Mouse (Mus musculus) liver, embryonic 15.5 days (tissue): ENCODE measurements around the gene Mapk1. TPM values are rescaled to one million over a fixed set of nuclear protein-coding genes. Genes with fewer than 3 reads are reported as not detected.

ENCODE experiments used
- ATAC-seq: fragments of 200-750 bp; cut with Nextera tagmentation; 2 replicates; pipeline ENCODE4 v1.8.0; 2017; ENCODE audit warnings: moderate number of reproducible peaks, mild to moderate bottlenecking, moderate library complexity; ENCODE audit not compliant: insufficient read depth
- H3K27ac ChIP-seq: fragments of 300-500 bp; sonication (generic); replicated peaks from 2 replicates; pipeline ENCODE4 v1.5.1; 2015; ENCODE audit warnings: mild to moderate bottlenecking, inconsistent platforms
- H3K27me3 ChIP-seq: fragments of 300-500 bp; sonication (generic); 2 replicates; pipeline ENCODE4 v1.6.1; 2015; ENCODE audit warnings: mild to moderate bottlenecking, inconsistent platforms
- H3K36me3 ChIP-seq: fragments of 300-500 bp; sonication (generic); replicated peaks from 2 replicates; pipeline ENCODE4 v1.6.1; 2015; ENCODE audit warnings: moderate library complexity, mild to moderate bottlenecking, inconsistent platforms
- H3K4me1 ChIP-seq: fragments of 300-500 bp; sonication (generic); replicated peaks from 2 replicates; pipeline ENCODE4 v1.6.1; 2015; ENCODE audit warnings: inconsistent platforms
- H3K4me2 ChIP-seq: fragments of 300-500 bp; sonication (generic); 2 replicates; pipeline ENCODE4 v1.6.1; 2015; ENCODE audit warnings: moderate library complexity, mild to moderate bottlenecking, inconsistent platforms
- H3K4me3 ChIP-seq: fragments of 300-500 bp; sonication (generic); replicated peaks from 2 replicates; pipeline ENCODE4 v1.5.1; 2015; ENCODE audit warnings: mild to moderate bottlenecking, inconsistent platforms
- H3K9ac ChIP-seq: fragments of 300-500 bp; sonication (generic); 2 replicates; pipeline ENCODE4 v1.6.1; 2015; ENCODE audit warnings: moderate library complexity, mild to moderate bottlenecking, inconsistent platforms
- H3K9me3 ChIP-seq: fragments of 300-500 bp; sonication (generic); replicated peaks from 2 replicates; pipeline ENCODE4 v1.6.1; 2016; ENCODE audit warnings: inconsistent platforms
- WGBS: fragments of 180-500 bp; shearing (Covaris S2); methylation state at CpG from one replicate; pipeline ENCODE4 v1.1.7; 2015; ENCODE audit warnings: mixed read lengths; ENCODE audit not compliant: insufficient replicate concordance; 5-methylcytosine and 5-hydroxymethylcytosine counted together
- polyA plus RNA-seq: library from polyadenylated mRNA; unstranded; fragments of >200 nt; fragmentation: Nextera tagmentation; extraction: Ambion mirVana; gene quantifications from 2 replicates; pipeline ENCODE4 v1.2.1, GENCODE M21; 2015

Gene Mapk1
- polyA plus RNA-seq, 1 experiment from 2014 or later, result 80.3 TPM

DNA sequence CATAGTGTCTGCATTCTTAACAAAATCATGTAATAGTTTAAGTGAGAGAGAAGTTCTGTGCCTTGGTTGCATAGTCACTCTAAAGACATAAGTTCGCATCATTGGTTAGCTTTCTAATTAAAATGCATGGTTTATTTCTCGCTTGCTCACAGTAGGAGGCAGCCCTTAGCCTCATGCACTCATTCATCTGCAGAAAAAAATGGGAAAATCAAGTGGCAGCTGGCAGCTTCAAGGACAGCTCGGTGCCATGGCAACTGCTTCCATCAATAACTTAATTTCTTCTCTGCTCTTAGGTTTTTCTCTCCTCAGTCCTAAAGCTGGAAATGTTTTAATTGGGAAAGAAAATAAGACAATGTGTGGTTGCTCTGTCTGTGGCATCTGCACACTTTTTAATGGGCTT is 72.4 kb downstream of the Mapk1 start:
- Histone ChIP-seq H3K36me3 (no peaks in the 10 kb centered on the region), H3K4me3 (no peak overlapping the region), H3K9ac (no peak overlapping the region), H3K27me3 (no peaks in the 10 kb centered on the region), H3K9me3 (no peaks in the 10 kb centered on the region), H3K4me1 (no peaks in the 10 kb centered on the region), H3K4me2 (no peak overlapping the region), H3K27ac (no peak overlapping the region)
- no peak for ATAC-seq
- 61% methylated on average over 3 of the region's 3 CpGs for WGBS

DNA sequence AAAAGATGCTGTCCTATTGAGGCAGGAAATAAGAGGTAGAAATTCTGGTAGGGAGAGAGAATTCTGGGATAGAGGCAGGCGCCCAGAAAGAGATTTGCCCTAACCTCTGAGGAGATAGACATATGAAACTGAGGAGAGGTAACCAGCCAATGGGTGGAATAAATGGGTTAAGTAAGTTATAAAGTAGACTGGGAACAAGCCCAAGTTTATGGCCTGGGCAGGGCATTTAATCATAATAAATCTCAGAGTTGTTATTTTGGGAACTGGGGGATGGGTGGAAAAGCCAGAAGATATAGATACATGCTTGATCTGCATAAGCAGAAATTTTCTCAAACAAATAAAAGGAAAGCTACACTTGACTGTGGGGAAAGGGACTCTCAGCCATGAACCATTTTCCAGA is 79.2 kb downstream of the Mapk1 start:
- Histone ChIP-seq H3K4me1 (no peaks in the 10 kb centered on the region), H3K4me3 (no peak overlapping the region), H3K27ac (no peak overlapping the region), H3K27me3 (peaks cover 13% of the 10 kb centered on the region; the same call in 1 of the 2 replicates), H3K4me2 (no peak overlapping the region), H3K9me3 (no peaks in the 10 kb centered on the region), H3K36me3 (no peaks in the 10 kb centered on the region), H3K9ac (no peak overlapping the region)
- 43% methylated on average over 1 of the region's 1 CpGs for WGBS
- ATAC-seq, result no peak

DNA sequence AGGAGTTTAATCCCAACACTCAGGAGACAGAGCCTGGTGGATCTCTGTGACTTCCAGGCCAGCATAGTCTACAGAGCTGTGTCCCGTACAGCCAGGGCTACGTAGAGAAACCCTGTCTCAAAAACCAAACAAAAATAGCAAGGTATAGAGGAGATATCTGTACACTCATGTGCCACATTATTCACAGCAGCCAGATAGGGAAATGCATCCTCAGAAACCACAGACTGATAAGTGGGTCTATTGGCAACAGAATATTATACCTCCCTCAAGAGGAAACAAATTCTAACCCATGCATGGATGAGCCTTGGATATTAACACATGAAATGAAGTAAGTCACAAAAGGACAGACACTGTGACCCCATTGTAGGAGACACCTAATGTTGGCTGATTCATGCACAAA is 84.4 kb downstream of the Mapk1 start:
- ATAC-seq, result no peak
- H3K4me1 ChIP-seq, result peaks cover 16% of the 10 kb centered on the region
- H3K27ac ChIP-seq, result no peak overlapping the region
- WGBS, result 10% methylated on average over 2 of the region's 2 CpGs
- H3K4me3 ChIP-seq, result no peak overlapping the region
- H3K36me3 ChIP-seq, result no peaks in the 10 kb centered on the region
- peaks cover 44% of the 10 kb centered on the region for H3K27me3 ChIP-seq
- H3K4me2 ChIP-seq, result no peak overlapping the region
- H3K9ac ChIP-seq, result no peak overlapping the region
- H3K9me3 ChIP-seq, result no peaks in the 10 kb centered on the region

DNA sequence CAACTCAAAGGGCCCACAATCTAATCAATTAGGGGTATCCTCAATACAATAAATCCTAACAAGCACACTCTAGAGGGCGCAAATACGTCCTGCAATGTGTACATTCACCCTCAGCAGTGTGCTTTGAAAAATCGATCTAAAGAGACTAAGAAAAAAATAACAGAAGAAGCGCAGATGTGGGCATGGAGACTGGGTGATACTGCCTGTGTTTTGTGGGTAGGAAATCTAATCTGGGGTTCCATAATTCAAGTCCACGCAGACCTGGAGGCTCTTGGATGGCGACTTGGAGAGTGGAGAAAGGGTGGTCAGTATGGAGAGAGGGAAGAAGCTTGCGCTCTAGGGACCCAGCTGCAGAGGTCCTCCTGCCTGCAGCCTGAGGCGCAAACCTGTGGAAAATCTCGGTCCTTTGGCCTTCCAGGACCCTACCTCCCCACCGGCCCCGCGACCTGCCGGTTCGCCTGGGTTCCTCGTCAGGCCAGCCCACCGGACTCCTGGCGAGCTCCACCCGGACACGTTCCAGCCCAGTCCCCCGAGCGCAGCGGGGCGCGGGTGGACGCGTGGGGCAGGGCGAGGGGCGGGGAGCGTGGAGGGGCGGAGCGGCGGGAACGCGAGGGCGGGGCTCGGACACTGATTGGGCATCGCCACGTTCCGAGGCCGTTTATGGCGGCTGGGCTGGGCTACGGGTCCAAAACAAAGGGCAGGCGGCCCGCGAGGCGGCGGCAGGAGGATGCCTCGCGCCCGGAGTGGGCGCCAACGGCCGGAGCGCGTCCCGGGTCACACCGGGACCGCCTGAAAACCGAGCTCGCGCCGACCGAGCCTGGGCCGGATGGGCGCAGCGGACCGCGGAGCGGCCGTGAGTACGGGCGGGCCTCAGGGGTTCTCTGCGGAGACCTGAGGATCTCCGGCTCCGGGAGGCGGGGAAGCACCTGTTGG is 86.6 kb downstream of the Mapk1 start, which contains the start of gene Ypel1:
Gene Ypel1, plus strand, starts transcription at position 186 of the 933 bp plus-strand sequence.
- H3K27ac ChIP-seq, result no peak within 1 kb of the TSS
- ATAC-seq, result peak; percentile 86
- peaks cover 32% of the 10 kb centered on the region for H3K27me3 ChIP-seq
- H3K4me1 ChIP-seq, result peaks cover 16% of the 10 kb centered on the region
- H3K4me2 ChIP-seq, result peak within 1 kb of the TSS; percentile 95
- H3K36me3 ChIP-seq, result no peaks in the 10 kb centered on the region
- H3K9me3 ChIP-seq, result no peaks in the 10 kb centered on the region
- WGBS, result under 1% methylated on average over 76 of the region's 76 CpGs
- peak within 1 kb of the TSS; percentile 68 for H3K4me3 ChIP-seq
- H3K9ac ChIP-seq, result peak within 1 kb of the TSS; percentile 47; the same call in 1 of the 2 replicates

DNA sequence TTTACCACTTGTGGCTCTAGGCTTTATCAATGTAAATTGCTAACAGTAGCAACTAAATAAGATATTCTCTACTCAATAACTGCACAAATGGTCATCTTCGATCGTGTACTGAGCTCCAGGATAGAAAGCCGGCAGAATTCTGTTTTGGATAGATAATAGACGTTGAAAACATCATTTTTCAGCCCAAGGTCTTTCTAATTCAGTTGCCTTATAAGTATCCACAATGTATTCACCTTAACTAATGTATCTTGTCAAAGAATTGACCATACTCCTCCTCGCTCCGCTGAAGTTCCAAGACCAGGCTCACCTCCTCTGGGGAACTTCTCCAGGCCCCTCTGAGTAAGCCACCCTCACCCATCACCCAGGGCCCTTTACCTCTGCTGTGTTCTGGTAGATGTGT is 87.5 kb downstream of the Mapk1 start:
- Histone ChIP-seq H3K27me3 (peaks cover 32% of the 10 kb centered on the region), H3K36me3 (no peaks in the 10 kb centered on the region), H3K27ac (no peak overlapping the region), H3K4me2 (peak overlapping the region; percentile 95), H3K9me3 (no peaks in the 10 kb centered on the region), H3K4me1 (peaks cover 16% of the 10 kb centered on the region), H3K4me3 (peak overlapping the region; percentile 68), H3K9ac (no peak overlapping the region)
- WGBS, result 43% methylated on average over 6 of the region's 6 CpGs
- no peak for ATAC-seq

DNA sequence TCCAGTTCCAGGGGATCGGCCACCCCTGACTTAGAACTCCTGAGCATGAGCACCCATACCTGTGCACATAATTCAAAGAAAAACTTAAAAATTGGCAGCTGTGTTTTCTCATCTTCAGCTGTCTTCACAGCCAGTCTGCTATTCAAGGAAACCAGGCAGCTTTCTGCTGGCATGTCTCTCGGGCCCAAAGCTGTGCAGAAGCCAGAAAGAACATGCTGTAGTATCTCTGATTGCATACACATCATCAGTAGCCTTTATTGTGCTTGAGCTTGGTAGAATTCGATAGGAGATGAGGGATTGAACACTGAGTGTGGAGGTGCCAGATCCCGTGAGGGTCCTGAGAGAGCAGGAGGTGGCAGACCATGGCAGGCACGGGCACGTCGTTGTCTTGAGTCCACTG is 89.8 kb downstream of the Mapk1 start:
- Histone ChIP-seq H3K27ac (no peak overlapping the region), H3K4me3 (no peak overlapping the region), H3K9ac (no peak overlapping the region), H3K27me3 (peaks cover 32% of the 10 kb centered on the region), H3K4me1 (peaks cover 20% of the 10 kb centered on the region), H3K36me3 (no peaks in the 10 kb centered on the region), H3K4me2 (no peak overlapping the region), H3K9me3 (no peaks in the 10 kb centered on the region)
- ATAC-seq, result no peak
- 69% methylated on average over 7 of the region's 7 CpGs for WGBS

DNA sequence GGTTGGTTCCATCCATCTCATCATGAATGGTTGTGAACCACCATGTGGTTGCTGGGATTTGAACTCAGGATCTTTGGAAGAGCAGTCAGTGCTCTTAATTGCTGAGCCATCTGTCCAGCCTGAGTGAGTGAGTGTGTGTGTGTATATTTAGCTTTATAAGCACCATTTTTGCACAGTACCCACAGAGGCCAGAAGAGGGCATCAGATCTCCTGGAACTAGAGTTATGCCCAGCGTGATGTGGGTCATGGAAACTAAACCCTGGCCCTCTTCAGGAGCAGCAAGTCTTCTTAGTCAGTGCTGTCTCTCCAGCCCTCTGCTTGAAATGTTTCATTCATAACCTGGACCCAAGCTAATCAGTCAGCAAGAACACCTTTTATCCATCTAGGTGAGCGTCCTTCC is 93.1 kb downstream of the Mapk1 start:
- no peak overlapping the region for H3K4me3 ChIP-seq
- no peaks in the 10 kb centered on the region for H3K9me3 ChIP-seq
- peaks cover under 1% of the 10 kb centered on the region for H3K27me3 ChIP-seq
- H3K27ac ChIP-seq, result no peak overlapping the region
- H3K4me2 ChIP-seq, result no peak overlapping the region
- no peaks in the 10 kb centered on the region for H3K36me3 ChIP-seq
- 85% methylated on average over 2 of the region's 2 CpGs for WGBS
- ATAC-seq, result no peak
- H3K9ac ChIP-seq, result no peak overlapping the region
- H3K4me1 ChIP-seq, result peaks cover 4% of the 10 kb centered on the region

DNA sequence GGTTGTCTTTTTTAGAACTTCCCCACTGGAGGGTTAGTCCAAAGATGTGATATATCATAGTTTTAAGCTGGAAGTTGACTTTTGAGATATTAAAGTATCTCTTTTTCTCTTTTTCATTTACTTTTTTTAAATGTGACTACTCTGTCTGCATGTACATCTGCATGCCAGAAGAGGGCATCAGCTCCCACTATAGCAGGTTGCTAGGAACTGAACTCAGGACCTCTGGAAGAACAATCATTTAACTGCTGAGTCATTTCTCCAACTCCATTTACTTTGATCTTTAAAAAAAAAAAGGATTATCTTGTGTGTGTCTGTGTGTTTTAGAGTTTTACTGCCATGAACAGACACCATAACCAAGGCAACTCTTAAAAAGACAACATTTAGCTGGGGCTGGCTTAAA is 93.7 kb downstream of the Mapk1 start:
- Histone ChIP-seq H3K36me3 (no peaks in the 10 kb centered on the region), H3K27ac (no peak overlapping the region)
- ATAC-seq, result no peak

DNA sequence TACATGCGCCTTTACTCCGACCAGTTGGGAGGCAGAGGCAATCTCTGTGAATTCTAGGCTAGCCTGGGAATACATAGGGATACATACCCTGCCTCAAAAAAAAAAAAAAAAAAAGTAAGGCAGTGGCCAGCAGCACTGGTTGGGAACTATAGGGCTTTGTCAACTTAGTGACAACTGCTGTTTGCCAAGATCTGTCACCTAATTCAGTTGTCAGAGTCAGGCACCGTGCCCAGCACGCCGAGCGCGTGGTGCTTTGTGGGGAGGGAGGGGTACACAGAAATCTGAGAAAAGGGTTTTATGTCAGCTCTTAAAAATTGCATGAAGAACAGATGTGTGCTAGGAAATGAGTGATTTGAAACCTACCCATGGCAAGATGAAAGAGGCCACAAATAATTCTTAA is 94.9 kb downstream of the Mapk1 start:
- Histone ChIP-seq H3K9ac (no peak overlapping the region), H3K4me2 (no peak overlapping the region), H3K4me1 (peaks cover 4% of the 10 kb centered on the region), H3K27me3 (no peaks in the 10 kb centered on the region), H3K36me3 (peaks cover 7% of the 10 kb centered on the region; the same call in 1 of the 2 replicates), H3K4me3 (no peak overlapping the region), H3K9me3 (no peaks in the 10 kb centered on the region), H3K27ac (no peak overlapping the region)
- no peak for ATAC-seq
- 80% methylated on average over 7 of the region's 7 CpGs for WGBS

More for the DNA sequence above, 93.7 kb downstream of the Mapk1 start:
- no peaks in the 10 kb centered on the region for H3K9me3 ChIP-seq
- no peaks in the 10 kb centered on the region; the same call in 1 of the 2 replicates for H3K27me3 ChIP-seq
- no peak overlapping the region for H3K4me3 ChIP-seq
- H3K4me2 ChIP-seq, result no peak overlapping the region
- peaks cover 4% of the 10 kb centered on the region for H3K4me1 ChIP-seq
- H3K9ac ChIP-seq, result no peak overlapping the region

DNA sequence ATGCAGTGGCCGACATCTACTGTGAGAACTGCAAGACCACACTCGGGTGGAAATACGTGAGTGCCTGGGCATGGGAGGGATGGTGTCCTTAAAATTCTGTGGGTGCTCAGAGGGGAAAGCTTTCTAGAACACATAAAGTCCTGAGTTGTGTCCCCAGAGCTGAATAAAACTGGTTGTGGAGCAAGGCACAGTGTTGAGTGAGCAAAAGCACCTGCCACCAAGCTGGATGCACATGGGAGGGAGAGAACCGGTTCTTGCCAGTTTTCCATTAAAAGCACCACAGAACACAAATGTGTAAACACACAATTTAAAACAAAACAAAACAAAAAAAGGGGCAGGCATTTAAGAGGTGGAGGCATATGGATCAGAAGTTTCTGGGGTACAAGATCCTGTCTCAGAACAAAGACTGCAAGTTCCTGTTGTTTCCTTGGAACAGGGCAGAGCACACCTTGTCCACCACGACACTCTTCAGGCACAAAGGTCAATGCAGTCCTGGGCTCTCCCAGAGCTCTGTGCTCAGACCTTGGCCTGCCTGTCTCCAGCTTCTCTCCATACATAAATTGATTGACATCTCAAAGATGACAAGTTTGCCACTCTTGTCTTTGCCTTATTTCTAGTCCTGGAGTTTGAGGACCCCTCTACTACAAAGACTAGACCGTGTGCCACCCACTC is 99.1 kb downstream of the Mapk1 start:
- Histone ChIP-seq H3K4me1 (peaks cover 4% of the 10 kb centered on the region), H3K9ac (no peak overlapping the region), H3K4me3 (no peak overlapping the region), H3K36me3 (peaks cover 22% of the 10 kb centered on the region), H3K4me2 (no peak overlapping the region), H3K27me3 (no peaks in the 10 kb centered on the region), H3K27ac (no peak overlapping the region), H3K9me3 (no peaks in the 10 kb centered on the region)
- no peak for ATAC-seq
- 75% methylated on average over 6 of the region's 6 CpGs for WGBS

DNA sequence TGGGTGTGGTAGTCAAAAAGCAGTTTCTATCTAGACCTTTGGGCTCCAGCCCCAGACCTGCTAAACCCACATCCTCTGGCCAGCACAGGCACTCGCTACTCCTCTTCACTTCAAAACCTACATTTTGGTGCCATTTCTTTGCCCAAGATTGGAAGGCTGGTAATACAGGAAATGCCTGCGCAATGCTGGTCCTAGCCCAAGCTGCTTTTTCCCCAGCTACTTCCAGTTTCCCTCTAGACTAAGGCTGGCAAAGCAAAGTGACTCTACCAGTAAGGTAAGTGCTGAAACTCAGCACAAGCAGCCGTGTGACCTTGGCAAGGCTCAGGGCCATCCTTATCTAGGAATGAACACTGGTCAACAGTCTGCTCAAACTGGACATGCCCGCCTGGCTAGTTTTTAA is 102.5 kb downstream of the Mapk1 start:
- no peak overlapping the region for H3K4me3 ChIP-seq
- no peaks in the 10 kb centered on the region for H3K4me1 ChIP-seq
- H3K36me3 ChIP-seq, result peaks cover 55% of the 10 kb centered on the region
- WGBS, result 75% methylated on average over 4 of the region's 4 CpGs
- no peaks in the 10 kb centered on the region for H3K27me3 ChIP-seq
- H3K27ac ChIP-seq, result no peak overlapping the region
- no peak overlapping the region for H3K9ac ChIP-seq
- H3K4me2 ChIP-seq, result no peak overlapping the region
- no peak for ATAC-seq
- H3K9me3 ChIP-seq, result no peaks in the 10 kb centered on the region
